Mouse (Mus musculus) adrenal gland, postnatal 14 days (tissue): ENCODE results near the gene Cdc14a. TPM values are rescaled to one million over a fixed set of nuclear protein-coding genes. Genes with fewer than 3 reads are reported as not detected.

Experiments used
- DNase-seq: peaks from one replicate; pipeline ENCODE4 v3.0.0; 2021; ENCODE audit warnings: mixed read lengths
- long read RNA-seq, 2 experiments: library from polyadenylated mRNA; stranded (forward); transcript quantifications; one replicate each; pipeline ENCODE4 v2.0.0; 2021
- total RNA-seq: library from RNA; stranded (reverse); gene quantifications from 2 replicates; pipeline ENCODE4 v1.2.3, GENCODE M21; 2021

The Cdc14a gene
- 8.8 and 16.4 TPM in 2 replicates for total RNA-seq
- long read RNA-seq, experiment 1, full-length matches to known transcripts: 6 of 8 reads
- long read RNA-seq, experiment 1, partial matches to known transcripts: 1 of 8 reads
- long read RNA-seq, experiment 1, other reads (novel, unspliced or antisense): 1 of 8 reads
- long read RNA-seq, experiment 2, full-length matches to known transcripts: 4 of 6 reads
- long read RNA-seq, experiment 2, partial matches to known transcripts: 0 of 6 reads
- long read RNA-seq, experiment 2, other reads (novel, unspliced or antisense): 2 of 6 reads

GRCm38 (mm10) chr3:116423353-116424159 lies at the start of gene Cdc14a:
Gene Cdc14a, minus strand, starts transcription at chr3:116424032.
- DNase-seq: peak; percentile 90

GRCm38 (mm10) chr3:116465709-116466108 lies 41.9 kb upstream of the Cdc14a start:
- DNase-seq: no peak

GRCm38 (mm10) chr3:116464318-116464717 lies 40.5 kb upstream of the Cdc14a start:
- DNase-seq: no peak

GRCm38 (mm10) chr3:116461053-116461452 lies 37.2 kb upstream of the Cdc14a start:
- DNase-seq: no peak

- DNase-seq: no peak
Observed at GRCm38 (mm10) chr3:116454529-116454928, 30.7 kb upstream of the Cdc14a start.

- DNase-seq: no peak
Observed at GRCm38 (mm10) chr3:116450741-116451140, 26.9 kb upstream of the Cdc14a start.

- DNase-seq: no peak
Observed at GRCm38 (mm10) chr3:116444327-116444726, 20.5 kb upstream of the Cdc14a start.

GRCm38 (mm10) chr3:116442788-116443187 lies 19.0 kb upstream of the Cdc14a start:
- no peak for DNase-seq

- DNase-seq: no peak
Observed at GRCm38 (mm10) chr3:116441518-116442205, 17.8 kb upstream of the Cdc14a start.

- no peak for DNase-seq
Observed at GRCm38 (mm10) chr3:116440066-116440997, 16.5 kb upstream of the Cdc14a start.

GRCm38 (mm10) chr3:116436811-116437601 lies 13.2 kb upstream of the Cdc14a start:
- peak; percentile 8 for DNase-seq

- DNase-seq: no peak
Observed at GRCm38 (mm10) chr3:116436113-116436512, 12.3 kb upstream of the Cdc14a start.

- no peak for DNase-seq
Observed at GRCm38 (mm10) chr3:116434757-116435156, 10.9 kb upstream of the Cdc14a start.

GRCm38 (mm10) chr3:116425901-116426300 lies 2.1 kb upstream of the Cdc14a start:
- no peak for DNase-seq

GRCm38 (mm10) chr3:116424973-116425284 lies 1.1 kb upstream of the Cdc14a start:
- DNase-seq: peak; percentile 94

GRCm38 (mm10) chr3:116424160-116424972 lies 534 bp upstream of the Cdc14a start:
- peak; percentile 40 for DNase-seq

- DNase-seq: peak; percentile 80
Observed at GRCm38 (mm10) chr3:116422795-116423352, 958 bp downstream of the Cdc14a start.

GRCm38 (mm10) chr3:116422074-116422473 lies 1.8 kb downstream of the Cdc14a start:
- DNase-seq: no peak

GRCm38 (mm10) chr3:116421121-116421520 lies 2.7 kb downstream of the Cdc14a start:
- DNase-seq: no peak

- no peak for DNase-seq
Observed at GRCm38 (mm10) chr3:116419791-116420190, 4.0 kb downstream of the Cdc14a start.
